Mouse (Mus musculus): ENCODE results near the gene Xlr3b.
A peak's percentile ranks its signal among the peaks of the same experiment; 100 is the strongest.
"Not testable (repeated sequence)": the region's sequence is repeated elsewhere in the genome, so short reads cannot be mapped to it uniquely, and the experiment has no call there.

Xlr3b gene

DNA sequence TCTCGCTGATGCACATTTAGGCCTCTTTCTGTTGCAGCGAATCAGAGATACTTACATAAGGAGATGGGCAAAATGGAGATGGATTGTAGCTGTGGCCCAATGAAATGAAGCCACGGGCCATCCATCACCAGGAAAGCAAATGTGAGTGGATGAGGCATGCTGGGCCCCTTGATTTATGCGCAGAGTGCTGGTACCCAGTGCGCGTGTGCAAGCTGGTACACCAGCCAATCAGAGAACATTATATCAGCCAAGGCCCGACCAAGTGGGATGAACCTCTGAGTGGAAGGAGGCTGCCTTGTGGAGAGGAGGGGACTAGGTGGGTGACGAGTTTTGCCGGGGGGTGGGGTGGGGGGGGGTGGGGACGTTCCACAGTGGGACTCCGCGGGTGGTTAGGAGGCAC lies at the start of gene Xlr3b:
TSS of gene Xlr3b (plus strand) at position 274 of the 400 bp plus-strand sequence.
- DNase-seq (ENCODE audit: low read depth, low spot score), result not testable (repeated sequence)

DNA sequence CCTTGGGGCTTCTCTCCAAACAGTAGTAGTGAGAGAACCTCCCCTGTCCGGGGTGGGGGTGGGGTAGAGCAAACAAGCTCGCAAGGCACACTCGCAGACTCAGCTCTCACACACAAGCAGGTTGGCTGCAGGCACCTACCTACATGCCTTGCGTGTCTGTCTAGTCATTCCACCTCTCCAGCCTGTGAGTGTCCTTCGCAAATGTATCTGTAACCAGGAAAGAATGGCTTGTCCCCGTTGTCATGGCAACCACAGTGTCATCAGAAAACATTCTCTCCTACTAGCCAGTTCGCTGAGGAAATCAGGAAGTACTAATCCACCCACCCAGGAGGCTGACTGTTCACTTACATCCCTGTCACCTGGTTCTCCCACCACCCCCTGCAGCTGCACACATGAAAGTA lies 48.8 kb upstream of the Xlr3b start:
- not testable (repeated sequence) for DNase-seq (ENCODE audit: low read depth, low spot score)

DNA sequence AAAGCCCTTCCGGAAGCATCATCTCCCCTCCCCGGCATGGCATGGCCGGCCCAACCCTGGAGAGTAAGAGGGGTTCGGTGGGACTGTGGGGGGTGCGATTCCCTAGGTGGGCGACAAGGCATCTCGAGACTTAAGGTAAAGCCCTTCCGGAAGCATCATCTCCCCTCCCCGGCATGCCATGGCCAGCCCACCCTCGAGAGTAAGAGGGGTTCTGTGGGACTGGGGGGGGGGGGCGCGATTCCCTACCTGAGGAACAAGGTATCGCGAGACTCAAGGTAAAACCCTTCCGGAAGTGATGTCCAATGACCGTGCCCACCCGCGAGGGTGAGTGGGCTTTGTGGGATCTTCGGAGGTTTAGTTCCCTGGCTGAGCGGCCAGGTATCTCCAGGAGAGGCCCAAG lies 43.5 kb upstream of the Xlr3b start, which contains the start of gene Xlr5b:
TSS of gene Xlr5b (plus strand) at position 301 of the 400 bp plus-strand sequence.
- DNase-seq (ENCODE audit: low read depth, low spot score), result not testable (repeated sequence)

DNA sequence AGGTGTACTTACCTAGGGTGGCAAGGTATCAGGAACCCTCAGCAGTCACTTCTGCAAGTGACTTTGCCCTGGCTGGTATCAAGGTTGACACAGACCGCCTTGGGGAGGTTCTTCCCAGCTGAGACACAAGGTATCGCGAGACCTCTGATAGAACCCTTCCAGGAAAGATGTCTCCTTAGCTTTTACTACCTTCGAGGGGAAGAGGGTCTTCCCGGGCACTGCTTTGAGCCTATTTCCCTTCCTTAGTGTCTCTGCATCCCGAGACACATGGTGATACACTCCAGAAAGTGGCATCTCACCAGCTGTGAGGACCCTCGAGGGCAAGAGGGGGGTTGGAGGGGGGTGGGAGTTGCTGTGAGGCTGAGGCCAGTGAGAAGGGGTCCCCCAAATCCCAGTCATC lies 42.7 kb upstream of the Xlr3b start, which contains the start of gene DXBay18:
TSS of gene DXBay18 (minus strand) at position 101 of the 400 bp plus-strand sequence.
- DNase-seq (ENCODE audit: low read depth, low spot score), result not testable (repeated sequence)

DNA sequence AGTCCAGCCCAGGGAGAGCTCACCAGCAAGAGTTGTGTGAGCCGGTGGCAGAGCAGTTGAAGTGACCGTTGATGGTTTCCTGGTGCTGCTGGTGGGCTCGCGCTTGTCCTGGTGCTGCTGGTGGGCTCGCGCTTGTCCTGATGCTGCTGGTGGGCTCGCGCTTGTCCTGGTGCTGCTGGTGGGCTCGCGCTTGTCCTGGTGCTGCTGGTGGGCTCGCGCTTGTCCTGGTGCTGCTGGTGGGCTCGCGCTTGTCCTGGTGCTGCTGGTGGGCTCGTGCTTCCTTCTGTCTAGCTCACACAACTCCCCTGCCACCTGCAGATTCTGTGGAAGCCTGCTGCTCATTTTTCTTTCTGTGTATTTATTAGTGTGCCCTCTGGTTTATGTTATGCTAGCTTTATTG lies 15.1 kb upstream of the Xlr3b start, which contains the start of gene Spin2d:
TSS of gene Spin2d (minus strand) at position 101 of the 400 bp plus-strand sequence.
- not testable (repeated sequence) for DNase-seq (ENCODE audit: low read depth, low spot score)

DNA sequence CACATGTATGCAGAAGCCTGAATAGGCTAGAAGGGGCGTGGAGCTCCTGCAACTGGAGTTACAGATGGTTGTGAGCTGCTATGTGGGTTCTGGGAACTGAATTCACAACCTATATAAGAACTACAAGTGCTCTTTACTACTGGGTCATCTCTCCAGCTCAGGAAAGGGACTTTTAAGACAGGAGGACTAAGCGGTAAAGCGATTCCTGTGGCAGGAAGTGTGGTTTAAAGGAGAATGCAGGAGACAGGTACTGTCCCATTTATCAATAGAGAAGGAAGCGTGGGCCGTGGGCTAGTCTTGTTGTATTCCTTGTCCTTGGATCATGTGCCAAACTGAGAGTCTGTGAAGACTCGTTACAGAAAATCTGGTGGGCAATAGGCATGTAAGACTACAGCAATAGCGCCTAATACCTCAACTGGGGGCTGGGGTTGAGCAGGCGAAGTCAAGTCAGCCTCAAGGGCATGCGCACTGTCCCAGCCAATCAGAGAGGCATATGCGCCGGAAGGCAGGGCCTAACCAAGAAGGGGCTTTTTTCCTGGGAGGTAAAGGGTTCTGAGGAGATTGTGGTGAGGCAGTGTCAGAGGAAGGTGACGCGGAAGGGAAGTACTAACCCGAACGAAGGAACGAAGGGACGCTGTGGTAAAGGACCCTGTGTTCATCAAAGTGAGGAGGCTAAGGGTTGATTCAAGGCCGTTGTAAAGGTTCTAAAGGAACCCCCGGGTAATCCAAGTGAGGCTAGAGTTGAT lies 22.0 kb downstream of the Xlr3b start, which contains the start of gene Xlr4b:
TSS of gene Xlr4b (plus strand) at position 515 of the 746 bp plus-strand sequence.
- DNase-seq (ENCODE audit: low read depth, low spot score), result not testable (repeated sequence)

DNA sequence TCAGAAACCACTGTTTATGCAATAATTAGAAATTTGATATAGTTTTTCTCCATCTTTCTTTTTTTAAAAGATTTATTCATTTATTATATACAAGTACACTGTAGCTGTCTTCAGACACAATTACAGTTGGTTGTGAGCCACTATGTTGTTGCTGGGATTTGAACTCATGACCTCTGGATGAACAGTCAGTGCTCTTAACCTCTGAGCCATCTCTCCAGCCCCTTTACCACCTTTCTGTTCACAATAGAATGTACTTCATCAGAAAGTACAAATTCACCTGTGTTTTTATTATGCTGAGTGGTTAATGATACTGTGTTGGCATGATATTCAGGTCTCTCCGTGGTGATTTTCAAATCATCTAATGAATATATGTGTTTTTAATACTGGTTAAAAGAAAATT lies 33.4 kb downstream of the Xlr3b start:
- no peak for DNase-seq (ENCODE audit: low read depth, low spot score)

DNA sequence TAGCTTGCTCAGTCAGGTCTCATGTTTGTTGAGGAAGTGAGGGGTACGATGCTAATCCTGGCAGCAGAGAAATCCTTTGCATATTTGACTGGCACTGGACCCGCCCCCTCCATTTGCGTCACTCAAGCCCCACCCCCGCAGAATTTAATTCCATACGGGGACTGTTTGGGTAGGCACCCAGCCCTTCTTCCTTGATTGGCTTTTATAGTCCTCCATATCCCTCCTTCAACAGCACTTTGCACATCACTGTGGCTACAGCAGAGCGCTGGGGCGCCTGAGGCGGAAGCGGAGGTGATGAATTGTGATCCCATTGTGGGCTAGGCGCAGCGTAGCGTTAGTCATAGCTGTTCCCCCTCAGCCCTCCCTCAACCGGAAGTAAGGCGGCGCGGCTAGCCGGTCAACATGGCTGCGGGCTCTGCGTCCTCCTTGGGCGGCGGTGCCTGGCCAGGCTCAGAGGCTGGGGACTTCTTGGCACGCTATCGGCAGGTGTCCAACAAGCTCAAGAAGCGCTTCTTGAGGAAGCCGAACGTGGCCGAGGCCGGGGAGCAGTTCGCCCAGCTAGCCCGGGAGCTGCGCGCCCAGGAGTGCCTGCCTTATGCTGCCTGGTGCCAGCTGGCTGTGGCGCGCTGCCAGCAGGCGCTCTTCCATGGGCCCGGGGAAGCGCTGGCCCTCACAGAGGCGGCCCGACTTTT lies 36.1 kb downstream of the Xlr3b start, which contains the start of gene F8a:
TSS of gene F8a (plus strand) at position 378 of the 692 bp plus-strand sequence.
- DNase-seq (ENCODE audit: low read depth, low spot score), result peak; percentile 71

DNA sequence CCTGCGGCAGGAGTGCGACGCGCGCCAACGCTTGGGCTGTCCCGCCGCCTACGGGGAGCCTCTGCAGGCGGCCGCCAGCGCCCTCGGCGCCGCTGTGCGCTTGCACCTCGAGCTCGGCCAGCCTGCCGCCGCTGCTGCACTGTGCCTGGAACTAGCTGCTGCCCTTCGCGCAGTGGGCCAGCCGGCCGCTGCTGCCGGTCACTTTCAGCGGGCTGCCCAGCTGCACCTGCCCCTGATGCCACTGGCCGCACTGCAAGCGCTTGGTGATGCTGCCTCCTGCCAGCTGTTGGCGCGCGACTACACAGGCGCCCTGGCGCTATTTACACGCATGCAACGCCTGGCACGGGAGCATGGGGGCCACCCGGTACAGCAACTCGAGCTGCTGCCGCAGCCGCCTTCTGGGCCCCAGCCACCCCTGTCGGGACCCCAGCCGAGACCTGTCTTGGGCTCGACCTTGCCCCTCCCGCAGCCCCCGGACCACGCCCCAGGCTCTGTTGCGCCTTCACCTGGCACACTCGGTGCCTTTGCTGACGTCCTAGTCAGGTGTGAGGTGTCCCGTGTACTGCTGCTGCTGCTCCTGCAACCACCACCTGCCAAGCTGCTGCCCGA lies 36.7 kb downstream of the Xlr3b start:
- peak; percentile 38 for DNase-seq (ENCODE audit: low read depth, low spot score)

DNA sequence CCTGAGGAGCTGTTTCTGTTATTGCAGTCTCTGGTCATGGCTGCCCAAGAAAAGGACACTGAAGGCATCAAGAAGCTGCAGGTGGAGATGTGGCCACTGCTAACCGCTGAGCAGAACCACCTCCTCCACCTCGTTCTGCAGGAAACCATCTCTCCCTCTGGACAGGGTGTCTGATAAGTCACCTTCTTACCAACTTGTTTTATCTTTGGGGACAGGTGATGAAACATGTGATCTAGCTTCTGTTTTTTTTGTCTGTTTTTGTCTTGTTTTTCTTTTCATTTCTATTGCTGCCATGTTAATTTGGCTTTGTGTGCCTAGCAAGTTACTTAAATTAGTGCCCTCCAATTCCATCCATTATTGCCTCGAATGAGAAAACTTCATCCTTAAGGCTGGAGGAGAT lies 37.3 kb downstream of the Xlr3b start:
- no peak for DNase-seq (ENCODE audit: low read depth, low spot score)

DNA sequence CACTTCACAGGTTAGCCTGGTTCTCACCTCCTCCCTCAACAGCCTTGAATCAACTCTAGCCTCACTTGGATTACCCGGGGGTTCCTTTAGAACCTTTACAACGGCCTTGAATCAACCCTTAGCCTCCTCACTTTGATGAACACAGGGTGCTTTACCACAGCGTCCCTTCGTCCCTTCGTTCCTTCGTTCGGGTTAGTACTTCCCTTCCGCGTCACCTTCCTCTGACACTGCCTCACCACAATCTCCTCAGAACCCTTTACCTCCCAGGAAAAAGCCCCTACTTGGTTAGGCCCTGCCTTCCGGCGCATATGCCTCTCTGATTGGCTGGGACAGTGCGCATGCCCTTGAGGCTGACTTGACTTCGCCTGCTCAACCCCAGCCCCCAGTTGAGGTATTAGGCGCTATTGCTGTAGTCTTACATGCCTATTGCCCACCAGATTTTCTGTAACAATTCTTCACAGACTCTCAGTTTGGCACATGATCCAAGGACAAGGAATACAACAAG lies 50.9 kb downstream of the Xlr3b start, which contains the start of gene Xlr4c:
TSS of gene Xlr4c (minus strand) at position 310 of the 505 bp plus-strand sequence.
- DNase-seq (ENCODE audit: low read depth, low spot score), result not testable (repeated sequence)

Data from retina, adult 2 months (tissue).